In genomic region chr2:71656611-71657244, GRCm38 (mm10) we compare ENCODE assay signal across 11 mouse cellular contexts.
DNase-seq lines count a peak whose midpoint lies in the region; ATAC-seq and TF ChIP-seq lines count a peak whose summit lies in the region.
"Had no signal": no experiment of that assay in that cellular context is flagged by ENCODE, and none has a peak within 500 bp of the region (broad histone marks: within the 10 kb centered on the region; RNA-seq: fewer than 3 reads in every experiment).

No protein-coding gene starts in this region.

- no peak overlapping the region; the same call in 1 of the 2 replicates for H3K4me2 ChIP-seq in hindbrain, embryonic 12.5 days (replicated peaks)
- peak overlapping the region; percentile 68 for H3K4me2 ChIP-seq in liver, embryonic 15.5 days

- H3K27me3 ChIP-seq in hindbrain, embryonic 10.5 days (ENCODE audit: insufficient read depth, poor library complexity, severe bottlenecking): peaks cover 6% of the 10 kb centered on the region; the same call in 1 of the 2 replicates
- H3K27me3 ChIP-seq in hindbrain, embryonic 12.5 days: no peaks in the 10 kb centered on the region
- no peaks in the 10 kb centered on the region for H3K27me3 ChIP-seq in ES-Bruce4 (ENCODE audit: control insufficient read depth, insufficient read depth, low read length, poor library complexity, severe bottlenecking)
- no peaks in the 10 kb centered on the region for H3K27me3 ChIP-seq in liver, embryonic 15.5 days

- no peaks in the 10 kb centered on the region for H3K36me3 ChIP-seq in hindbrain, embryonic 10.5 days
- H3K36me3 ChIP-seq in hindbrain, embryonic 12.5 days: no peaks in the 10 kb centered on the region
- H3K36me3 ChIP-seq in ES-Bruce4 (ENCODE audit: control insufficient read depth, insufficient read depth, low read length, poor library complexity, severe bottlenecking): no peaks in the 10 kb centered on the region
- H3K36me3 ChIP-seq in liver, embryonic 15.5 days (replicated peaks): no peaks in the 10 kb centered on the region

- no peak for TF ChIP-seq CTCF in ES-Bruce4 (IDR thresholded peaks at IDR 0.05; ENCODE audit: low read depth, low read length)

- TF ChIP-seq POLR2A in ES-Bruce4 (IDR thresholded peaks at IDR 0.05; ENCODE audit: insufficient read depth, low read length): no peak

- WGBS in hindbrain, embryonic 10.5 days: 54% methylated on average over 8 of the region's 8 CpGs
- WGBS in hindbrain, embryonic 12.5 days: 53% methylated on average over 8 of the region's 8 CpGs
- WGBS in liver, embryonic 15.5 days (ENCODE audit: insufficient replicate concordance): 24% methylated on average over 8 of the region's 8 CpGs

- peaks cover 36% of the 10 kb centered on the region for H3K4me1 ChIP-seq in hindbrain, embryonic 10.5 days (replicated peaks)
- peaks cover 24% of the 10 kb centered on the region for H3K4me1 ChIP-seq in hindbrain, embryonic 12.5 days
- H3K4me1 ChIP-seq in ES-Bruce4 (ENCODE audit: control insufficient read depth, insufficient read depth, low read length): peaks cover 4% of the 10 kb centered on the region
- peaks cover 24% of the 10 kb centered on the region for H3K4me1 ChIP-seq in liver, embryonic 15.5 days (replicated peaks)

- peak; percentile 21 for DNase-seq in hindbrain, embryonic 10.5 days (ENCODE audit: low spot score)
- peak; percentile 57 for DNase-seq in ZHBTc4 (ENCODE audit: low read depth, low spot score)
- DNase-seq in adrenal gland, postnatal 25 days: no peak
- DNase-seq: cerebellum, postnatal 36 days; gastrocnemius, postnatal 10 days; kidney, adult 2 months; thymus, adult 18-20 months had no signal

- TF ChIP-seq EP300 in ES-Bruce4 (IDR thresholded peaks at IDR 0.05; ENCODE audit: insufficient read depth, low read depth, low read length): peak; percentile 52; the same call in 1 of the 2 replicates

- H3K9me3 ChIP-seq in hindbrain, embryonic 10.5 days: no peaks in the 10 kb centered on the region
- H3K9me3 ChIP-seq in hindbrain, embryonic 12.5 days (replicated peaks): no peaks in the 10 kb centered on the region
- no peaks in the 10 kb centered on the region for H3K9me3 ChIP-seq in ES-Bruce4 (replicated peaks; ENCODE audit: control insufficient read depth, insufficient read depth, low read length, poor library complexity, severe bottlenecking)
- H3K9me3 ChIP-seq in liver, embryonic 15.5 days (replicated peaks): no peaks in the 10 kb centered on the region

- H3K4me3 ChIP-seq in hindbrain, embryonic 10.5 days: peak overlapping the region; percentile 46; the same call in 1 of the 2 replicates
- H3K4me3 ChIP-seq in hindbrain, embryonic 12.5 days: no peak overlapping the region
- H3K4me3 ChIP-seq in ES-Bruce4 (ENCODE audit: low read depth, low read length): no peak overlapping the region
- H3K4me3 ChIP-seq in liver, embryonic 15.5 days (replicated peaks): no peak overlapping the region

- H3K9ac ChIP-seq in hindbrain, embryonic 12.5 days: no peak overlapping the region
- no peak overlapping the region for H3K9ac ChIP-seq in ES-Bruce4 (ENCODE audit: low read depth, poor library complexity, severe bottlenecking)
- no peak overlapping the region for H3K9ac ChIP-seq in liver, embryonic 15.5 days

- H3K27ac ChIP-seq in hindbrain, embryonic 10.5 days: peak overlapping the region; percentile 93
- H3K27ac ChIP-seq in hindbrain, embryonic 12.5 days: no peak overlapping the region
- peak overlapping the region; percentile 98 for H3K27ac ChIP-seq in ES-Bruce4 (ENCODE audit: insufficient read depth, low read length)
- no peak overlapping the region for H3K27ac ChIP-seq in liver, embryonic 15.5 days (replicated peaks)

- no peak for ATAC-seq in hindbrain, embryonic 12.5 days (ENCODE audit: low FRiP score)
- ATAC-seq in liver, embryonic 15.5 days (ENCODE audit: insufficient read depth): no peak
- ATAC-seq in monocyte, adult 5-6 weeks (replicated peaks; ENCODE audit: insufficient number of reproducible peaks, low FRiP score, low TSS enrichment, poor library complexity, severe bottlenecking): no peak; the same call in 1 of the 2 replicates

Comparison
In these comparisons a context has a peak if more than half of its experiments do, and no peak if none do; other contexts are left out.
1. H3K27ac ChIP-seq: peak in hindbrain, embryonic 10.5 days (single experiment) and ES-Bruce4 (single experiment); none in hindbrain, embryonic 12.5 days (single experiment) and liver, embryonic 15.5 days (single experiment).